Mouse (Mus musculus) inflammation-experienced regulatory T-cells, adult 6 months (primary cell): ENCODE measurements around the gene Slitrk6. TPM values are rescaled to one million over a fixed set of nuclear protein-coding genes. Genes with fewer than 3 reads are reported as not detected.

Experiments
- ATAC-seq: one replicate; pipeline ENCODE4 v1.8.0; 2017
- polyA plus RNA-seq, 3 experiments: library from polyadenylated mRNA; unstranded; fragments of 100-300 nt; shearing (Covaris generic); gene quantifications; one replicate each; pipeline ENCODE4 v1.2.1; 2017

Slitrk6 gene
- not detected for polyA plus RNA-seq

DNA sequence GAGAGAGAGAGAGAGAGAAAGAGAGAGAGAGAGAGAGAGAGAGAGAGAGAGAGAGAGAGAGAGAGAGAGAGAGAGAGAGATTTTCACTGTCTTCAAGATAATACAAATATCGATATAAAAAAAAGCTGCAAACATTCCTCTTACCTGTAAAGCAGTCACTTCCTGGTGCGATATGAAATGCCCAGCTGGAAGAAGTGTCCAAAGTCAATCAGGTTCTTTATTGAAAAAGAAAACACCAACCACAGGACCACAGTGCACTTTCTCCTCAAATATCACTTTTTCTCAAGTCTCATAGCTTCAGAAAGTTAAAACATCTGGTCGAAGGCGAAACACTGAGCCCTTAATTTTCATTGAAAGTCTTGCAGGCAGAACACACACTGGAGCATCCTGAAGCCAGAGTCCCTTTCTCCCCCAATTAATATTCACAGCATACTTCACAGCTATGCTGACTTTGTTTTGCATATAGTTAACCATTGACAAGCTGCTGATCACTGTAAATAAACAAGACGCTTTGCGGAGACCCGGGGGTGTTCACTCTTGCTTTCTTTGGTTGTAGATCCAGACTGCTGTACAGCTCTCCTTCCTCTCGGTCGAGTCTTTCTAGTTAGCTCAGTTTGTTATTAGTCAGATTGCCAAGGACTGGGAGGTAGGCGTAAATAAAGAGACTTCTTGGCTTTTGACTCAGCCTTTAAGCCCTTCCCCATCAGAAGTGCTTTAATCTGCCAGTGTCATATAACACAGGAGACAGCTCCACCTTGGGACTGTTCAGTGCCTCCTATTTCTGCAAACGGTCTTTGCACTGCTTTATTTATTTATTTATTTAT, at the start of gene Slitrk6:
Gene Slitrk6, minus strand, starts transcription at position 666 of the 824 bp plus-strand sequence.
- no peak for ATAC-seq

DNA sequence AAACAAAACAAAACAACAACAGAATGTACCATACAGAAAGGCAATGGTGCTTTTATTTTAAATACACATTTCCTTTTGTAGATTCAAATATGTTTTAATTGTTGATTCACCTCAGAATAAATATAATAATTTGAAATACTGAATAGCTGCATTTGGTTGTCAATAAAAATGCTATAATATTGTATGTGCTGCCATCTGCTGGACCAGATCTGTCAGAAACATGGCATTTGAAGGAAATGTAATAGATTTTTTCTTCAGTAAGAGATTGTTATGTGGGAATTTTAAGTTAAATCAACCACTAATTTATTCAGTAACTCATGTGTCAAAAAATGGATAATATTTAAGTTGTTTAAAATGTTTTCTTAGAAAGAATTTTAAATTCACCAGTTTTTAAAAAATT, 22.6 kb upstream of the Slitrk6 start:
- ATAC-seq: no peak

DNA sequence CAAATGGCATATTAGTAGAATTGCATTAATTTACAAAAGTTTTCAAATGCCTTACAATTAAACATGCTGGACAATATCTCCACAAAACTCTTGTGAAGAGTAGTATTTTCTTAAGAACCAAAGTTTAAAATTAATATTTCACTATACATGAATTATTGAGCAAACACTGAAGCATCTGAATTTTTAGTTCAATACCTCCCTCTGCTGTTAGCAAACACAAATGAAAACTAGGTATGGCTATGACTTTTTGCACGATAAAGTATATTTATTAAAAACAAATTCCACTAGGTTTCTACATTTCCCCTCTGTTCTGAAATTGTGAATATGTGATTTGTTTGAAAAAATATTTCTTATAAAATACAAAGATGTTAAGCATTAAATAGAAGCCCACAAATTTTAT, 15.7 kb upstream of the Slitrk6 start:
- ATAC-seq: no peak

DNA sequence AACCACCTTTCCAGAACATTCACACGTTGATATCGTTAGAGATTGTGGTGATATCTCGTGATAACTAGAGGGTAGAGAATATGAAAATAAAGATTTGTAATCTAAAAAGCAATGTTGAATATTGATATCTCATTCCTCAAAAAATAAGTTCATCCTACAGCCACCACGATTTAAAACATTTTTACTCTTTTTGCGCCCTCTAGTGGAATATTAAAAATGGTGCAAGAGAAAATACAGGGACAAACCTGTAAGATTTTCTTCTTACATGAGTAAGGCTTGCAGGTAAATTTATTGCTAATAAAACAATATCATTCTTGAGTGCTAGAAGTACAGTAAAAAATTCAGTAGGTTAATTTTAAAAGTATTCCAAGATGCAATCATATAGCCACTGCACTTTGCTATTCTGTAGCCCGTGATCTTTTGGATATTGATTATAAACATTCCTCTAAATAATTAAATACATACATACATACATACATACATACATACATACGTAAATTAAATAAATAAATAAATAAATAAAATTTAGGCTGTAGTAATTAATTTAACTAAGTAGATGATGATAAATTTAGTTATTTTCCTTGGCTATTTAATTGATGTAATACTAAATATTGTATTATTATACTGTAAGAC, 7.8 kb upstream of the Slitrk6 start:
- no peak for ATAC-seq

DNA sequence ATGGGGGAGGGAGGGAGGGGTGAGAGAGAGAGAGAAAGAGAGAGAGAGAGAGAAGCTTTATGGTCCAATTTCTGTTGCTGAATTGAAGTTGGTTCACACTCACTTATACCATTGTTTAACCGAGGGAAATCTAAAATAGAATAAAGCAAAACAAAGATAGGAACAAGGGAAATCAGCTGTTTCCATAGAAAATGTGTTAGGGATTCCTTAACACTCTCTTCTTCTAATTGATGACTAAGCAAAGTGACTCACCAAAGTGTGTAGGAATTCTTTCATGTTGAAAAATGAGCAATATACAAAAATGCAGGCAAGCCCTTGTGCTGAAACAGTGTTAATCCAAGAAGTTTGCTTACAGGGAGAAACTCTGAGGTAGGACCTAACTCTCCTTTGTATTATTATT, 6.0 kb upstream of the Slitrk6 start:
- no peak for ATAC-seq

DNA sequence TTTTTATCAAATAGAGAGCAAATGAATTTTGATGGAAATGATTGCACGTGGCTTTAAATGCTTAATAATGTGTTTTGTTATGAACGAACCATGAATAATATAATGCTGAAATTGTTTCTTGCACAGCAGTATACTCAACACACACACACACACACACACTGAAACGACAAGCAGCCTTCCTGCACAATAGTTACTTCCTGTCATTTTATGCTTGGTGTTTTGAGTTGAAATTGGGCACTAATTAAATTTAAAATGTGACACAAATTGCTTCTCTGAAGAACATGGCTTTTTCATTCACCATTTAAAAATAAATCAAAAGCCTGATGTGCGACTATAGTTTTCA, 330 bp upstream of the Slitrk6 start:
- no peak for ATAC-seq

DNA sequence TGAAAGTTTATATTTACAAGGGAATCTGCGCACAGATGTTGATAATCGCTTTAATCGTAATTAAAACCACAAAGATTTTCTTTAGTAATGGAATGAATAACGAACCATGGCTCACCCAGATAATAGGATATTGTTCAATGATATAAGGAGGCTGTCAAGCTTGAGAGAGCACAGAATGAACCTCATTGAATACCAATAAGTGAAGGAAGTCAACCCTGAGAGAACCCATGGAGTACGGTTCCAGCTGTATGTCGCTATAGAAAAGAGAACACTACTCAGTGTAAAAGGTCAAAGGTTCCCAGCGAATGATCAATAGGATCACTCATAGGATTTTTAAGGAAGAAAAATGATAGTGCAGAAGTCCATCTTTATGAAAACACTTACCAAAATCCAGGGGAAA, 15.1 kb downstream of the Slitrk6 start:
- no peak for ATAC-seq

DNA sequence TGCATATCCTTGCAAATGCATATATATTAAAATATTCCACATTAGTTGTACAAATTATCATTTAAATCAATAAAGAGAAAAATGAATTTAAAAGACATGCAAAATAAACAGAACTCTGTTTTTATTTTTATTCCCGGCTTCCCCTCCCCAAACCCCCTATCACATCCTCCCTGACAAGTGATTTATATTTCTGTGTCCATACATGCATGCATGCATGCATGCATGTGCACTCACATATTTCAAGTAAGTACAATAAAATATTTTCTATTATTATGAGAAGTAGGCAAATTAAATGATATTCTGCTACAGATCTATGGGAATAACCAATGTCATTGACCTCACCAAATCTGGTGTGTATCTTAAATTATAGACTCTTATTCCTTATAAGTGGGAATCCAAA, 15.6 kb downstream of the Slitrk6 start:
- ATAC-seq: no peak

DNA sequence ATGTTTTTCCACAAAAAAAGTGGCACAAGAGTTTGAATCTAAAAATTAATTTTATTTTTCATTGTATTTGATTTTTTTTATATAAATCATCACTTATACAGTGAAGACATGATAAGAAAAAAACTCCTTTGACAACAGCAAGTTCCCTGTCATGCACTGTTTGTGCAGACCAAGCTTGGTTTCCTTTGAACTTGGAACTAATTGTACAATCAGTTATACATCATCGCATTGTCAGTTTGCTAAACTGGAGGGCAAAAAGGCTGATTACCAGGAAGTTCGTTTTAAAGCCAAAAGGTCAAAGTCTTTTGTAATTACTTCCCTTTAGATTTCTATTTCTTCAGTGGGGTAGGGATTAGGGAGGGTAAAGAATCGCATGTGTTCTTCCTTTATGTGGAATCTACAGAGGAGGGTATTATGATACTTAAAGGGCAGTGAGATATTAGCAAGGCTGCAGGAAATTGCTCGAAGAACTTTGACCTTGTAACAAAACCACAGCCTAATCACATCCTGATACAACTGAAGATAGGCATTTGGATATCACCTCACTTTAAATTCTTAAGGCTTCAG, 26.5 kb downstream of the Slitrk6 start:
- no peak for ATAC-seq

DNA sequence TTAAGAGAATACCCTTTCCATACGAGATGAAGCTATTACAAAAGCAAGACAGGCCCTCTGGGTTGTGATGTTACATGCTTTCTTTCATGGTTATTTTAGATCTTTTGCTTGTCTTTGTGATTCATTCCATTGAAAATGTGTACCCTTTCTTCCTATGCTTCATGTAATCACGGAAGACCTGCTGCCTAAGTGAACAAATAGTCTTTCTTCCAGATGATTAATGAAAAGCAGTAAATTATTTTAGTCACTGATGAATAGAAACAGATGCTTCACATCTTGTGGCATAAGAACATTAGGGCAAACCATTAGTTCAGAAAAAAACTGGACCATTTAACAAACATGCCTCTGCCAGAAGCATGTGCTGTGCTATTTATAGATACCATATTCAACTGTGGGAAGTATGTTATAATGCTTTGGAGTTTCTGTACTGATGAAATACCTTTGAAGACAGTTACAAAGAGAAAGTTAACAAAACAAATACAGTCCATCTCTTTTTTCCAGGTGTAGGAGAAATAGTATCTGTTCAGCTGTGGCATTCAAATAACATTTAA, 30.8 kb downstream of the Slitrk6 start:
- ATAC-seq: no peak
